Mouse (Mus musculus): ENCODE measurements around the gene Cux1. TPM values are rescaled to one million over a fixed set of nuclear protein-coding genes. Genes with fewer than 3 reads are reported as not detected.

Gene Cux1
- polyA plus RNA-seq, 1 experiment from 2014 or later: 114 TPM

DNA sequence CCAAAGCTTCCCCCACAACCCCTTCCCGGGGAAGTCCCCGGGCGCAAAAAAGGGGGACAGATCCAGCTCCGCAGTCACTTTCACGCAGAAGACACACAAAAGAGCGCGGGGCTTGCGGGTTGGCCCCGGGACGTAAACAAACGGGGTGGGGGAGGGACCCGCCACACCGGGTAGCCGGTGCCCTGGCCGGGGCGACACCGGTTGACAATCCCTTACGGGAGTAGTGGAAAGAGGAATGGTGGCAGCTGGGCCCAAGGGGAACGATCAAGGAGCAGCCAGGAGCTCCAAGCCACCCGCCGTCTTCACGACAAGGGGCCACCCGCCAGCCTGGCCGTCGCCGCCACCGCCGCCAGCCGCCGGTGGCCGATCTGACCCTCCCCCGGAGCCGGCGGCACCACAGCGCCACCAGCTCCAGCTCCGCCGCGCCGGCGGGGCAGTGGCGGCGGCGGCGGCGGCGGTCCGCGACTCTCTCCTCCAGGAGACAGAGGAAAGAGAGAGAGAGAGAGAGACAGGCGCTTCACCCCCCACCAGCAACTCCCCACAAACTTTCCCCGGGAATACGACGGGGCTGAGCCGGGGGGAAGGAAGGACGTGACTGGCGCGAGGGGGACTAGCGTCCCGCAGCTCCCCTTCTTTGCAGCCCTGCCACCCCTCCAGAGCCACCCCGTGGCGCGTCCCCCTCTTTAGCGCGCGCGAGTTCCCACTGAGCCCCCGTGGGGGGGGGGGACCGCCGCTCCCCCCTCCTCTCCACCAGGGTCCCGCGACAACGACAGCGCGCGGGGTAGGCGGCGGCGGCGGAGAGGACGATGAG is 1.1 kb downstream of the Cux1 start:
- WGBS: under 1% methylated on average over 52 of the region's 79 CpGs
- Histone ChIP-seq H3K27ac (peak overlapping the region; percentile 93), H3K27me3 (peaks cover 21% of the 10 kb centered on the region), H3K4me1 (peaks cover 45% of the 10 kb centered on the region), H3K9me3 (no peaks in the 10 kb centered on the region), H3K4me2 (peak overlapping the region; percentile 99), H3K4me3 (peak overlapping the region; percentile 99), H3K9ac (peak overlapping the region; percentile 96), H3K36me3 (no peaks in the 10 kb centered on the region)
- peak; percentile 25 for ATAC-seq (ENCODE audit: borderline replicate concordance, extremely low read depth, low FRiP score, low TSS enrichment)

DNA sequence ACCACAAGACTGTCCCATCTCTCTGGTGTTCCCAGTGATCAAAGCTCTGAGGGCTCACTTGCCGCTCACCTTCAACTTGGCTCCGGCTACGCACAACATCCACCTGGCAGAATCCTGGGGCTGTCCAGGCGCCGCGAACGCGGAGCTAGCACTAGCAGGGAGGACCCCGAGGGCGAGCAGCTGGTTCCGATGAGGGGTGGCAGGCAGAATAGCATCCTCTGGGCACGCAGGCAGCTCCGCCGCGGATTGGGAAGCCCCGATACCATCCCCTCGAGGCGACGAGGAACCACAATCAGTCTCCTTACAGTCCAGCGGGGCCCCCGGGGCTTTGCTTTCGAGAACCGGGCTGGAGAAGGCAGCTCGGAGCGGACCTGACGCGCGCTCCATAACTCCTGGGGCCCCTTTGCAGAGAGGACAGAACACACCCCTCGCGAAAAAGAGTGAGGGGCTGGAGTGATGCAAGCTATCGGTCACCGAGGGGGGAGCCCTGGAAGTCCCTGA is 1.9 kb downstream of the Cux1 start:
- ATAC-seq (ENCODE audit: borderline replicate concordance, extremely low read depth, low FRiP score, low TSS enrichment): no peak
- WGBS: 1% methylated on average over 32 of the region's 32 CpGs
- peaks cover 53% of the 10 kb centered on the region for H3K4me1 ChIP-seq

GRCm38 (mm10) chr5:136564613-136565299 is 2.5 kb downstream of the Cux1 start:
- 25% methylated on average over 11 of the region's 11 CpGs for WGBS
- Histone ChIP-seq H3K4me1 (peaks cover 58% of the 10 kb centered on the region), H3K9ac (peak overlapping the region; percentile 96), H3K4me2 (peak overlapping the region; percentile 99), H3K27me3 (peaks cover 8% of the 10 kb centered on the region; the same call in 1 of the 2 replicates), H3K27ac (peak overlapping the region; percentile 93), H3K4me3 (peak overlapping the region; percentile 99), H3K9me3 (no peaks in the 10 kb centered on the region), H3K36me3 (no peaks in the 10 kb centered on the region)
- ATAC-seq (ENCODE audit: borderline replicate concordance, extremely low read depth, low FRiP score, low TSS enrichment): no peak

More for the DNA sequence above, 1.9 kb downstream of the Cux1 start:
- H3K9ac ChIP-seq: peak overlapping the region; percentile 96
- H3K27me3 ChIP-seq: peaks cover 13% of the 10 kb centered on the region; the same call in 1 of the 2 replicates
- H3K4me3 ChIP-seq: peak overlapping the region; percentile 99
- H3K9me3 ChIP-seq: no peaks in the 10 kb centered on the region
- H3K27ac ChIP-seq: peak overlapping the region; percentile 93
- H3K36me3 ChIP-seq: no peaks in the 10 kb centered on the region
- H3K4me2 ChIP-seq: peak overlapping the region; percentile 99

- H3K36me3 ChIP-seq: no peaks in the 10 kb centered on the region
- ATAC-seq (ENCODE audit: borderline replicate concordance, extremely low read depth, low FRiP score, low TSS enrichment): no peak
- H3K27ac ChIP-seq: no peak overlapping the region
- 0 out of 2 replicates have a peak overlapping the region, but pooled peaks have one; percentile 13 for H3K9ac ChIP-seq
- peaks cover 4% of the 10 kb centered on the region; the same call in 1 of the 2 replicates for H3K27me3 ChIP-seq
- peaks cover 63% of the 10 kb centered on the region for H3K4me1 ChIP-seq
- H3K4me2 ChIP-seq: peak overlapping the region; percentile 99; the same call in 1 of the 2 replicates
- H3K4me3 ChIP-seq: 0 out of 2 replicates have a peak overlapping the region, but pooled peaks have one; percentile 7
- no peaks in the 10 kb centered on the region for H3K9me3 ChIP-seq
- WGBS: 44% methylated on average over 3 of the region's 3 CpGs
These were observed 3.3 kb downstream of the Cux1 start for GRCm38 (mm10) chr5:136563996-136564395.

DNA sequence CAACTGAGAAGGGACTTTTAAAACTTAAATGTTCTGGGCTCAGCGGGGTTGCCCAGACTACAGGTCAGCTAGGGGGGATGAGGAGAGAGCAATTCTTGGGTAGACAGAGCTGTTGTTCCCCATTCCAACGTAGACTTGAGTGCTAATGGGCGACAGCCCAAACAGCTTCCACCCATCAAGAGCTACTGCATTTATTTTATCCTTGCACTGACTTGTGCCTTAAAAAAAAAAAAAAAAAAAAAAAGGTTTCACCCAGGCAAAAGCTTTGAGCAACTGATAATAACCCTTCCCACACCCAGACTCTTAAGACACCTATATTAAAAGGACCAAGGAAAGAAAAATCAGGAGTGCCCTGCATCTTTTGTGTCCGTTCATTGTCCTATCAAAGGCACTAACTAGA is 4.2 kb downstream of the Cux1 start:
- H3K4me2 ChIP-seq: no peak overlapping the region
- no peak overlapping the region for H3K4me3 ChIP-seq
- no peak overlapping the region for H3K27ac ChIP-seq
- ATAC-seq (ENCODE audit: borderline replicate concordance, extremely low read depth, low FRiP score, low TSS enrichment): no peak
- H3K36me3 ChIP-seq: no peaks in the 10 kb centered on the region
- H3K27me3 ChIP-seq: no peaks in the 10 kb centered on the region
- WGBS: 55% methylated on average over 4 of the region's 4 CpGs
- H3K9me3 ChIP-seq: no peaks in the 10 kb centered on the region
- no peak overlapping the region for H3K9ac ChIP-seq
- H3K4me1 ChIP-seq: peaks cover 64% of the 10 kb centered on the region

GRCm38 (mm10) chr5:136562212-136562611 is 5.1 kb downstream of the Cux1 start:
- H3K27me3 ChIP-seq: no peaks in the 10 kb centered on the region
- no peak for ATAC-seq (ENCODE audit: borderline replicate concordance, extremely low read depth, low FRiP score, low TSS enrichment)
- H3K36me3 ChIP-seq: no peaks in the 10 kb centered on the region
- H3K4me3 ChIP-seq: no peak overlapping the region
- no peak overlapping the region for H3K4me2 ChIP-seq
- H3K4me1 ChIP-seq: peaks cover 69% of the 10 kb centered on the region
- H3K9ac ChIP-seq: no peak overlapping the region
- 53% methylated on average over 1 of the region's 1 CpGs for WGBS
- H3K9me3 ChIP-seq: no peaks in the 10 kb centered on the region
- no peak overlapping the region for H3K27ac ChIP-seq

- H3K36me3 ChIP-seq: no peaks in the 10 kb centered on the region
- peaks cover 75% of the 10 kb centered on the region for H3K4me1 ChIP-seq
- no peak overlapping the region for H3K4me3 ChIP-seq
- H3K27ac ChIP-seq: no peak overlapping the region
- H3K9ac ChIP-seq: no peak overlapping the region
- H3K9me3 ChIP-seq: no peaks in the 10 kb centered on the region
- WGBS: 88% methylated on average over 1 of the region's 1 CpGs
- no peak overlapping the region for H3K4me2 ChIP-seq
- H3K27me3 ChIP-seq: no peaks in the 10 kb centered on the region
- no peak for ATAC-seq (ENCODE audit: borderline replicate concordance, extremely low read depth, low FRiP score, low TSS enrichment)
These were observed 5.6 kb downstream of the Cux1 start for GRCm38 (mm10) chr5:136561641-136562040.

DNA sequence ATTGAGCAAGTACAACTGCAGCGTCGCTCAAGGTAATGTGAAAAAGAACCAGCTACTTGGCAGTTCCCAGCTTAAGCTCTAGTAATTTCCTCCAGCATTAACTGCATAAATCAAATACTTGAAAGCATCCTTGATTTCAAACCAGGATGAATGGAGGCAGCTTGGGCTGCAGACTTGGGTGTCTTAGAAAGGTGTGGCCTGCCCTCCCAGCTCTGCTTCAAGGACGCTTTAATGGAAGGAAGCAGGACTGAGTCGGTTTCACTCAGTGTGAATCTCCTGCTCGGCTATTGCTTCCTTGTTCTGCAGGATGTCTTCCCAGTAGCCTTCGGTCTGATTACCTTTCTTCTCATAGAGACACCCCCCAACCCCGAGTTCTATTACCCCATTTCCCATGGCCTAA is 6.6 kb downstream of the Cux1 start:
- 53% methylated on average over 7 of the region's 7 CpGs for WGBS
- ATAC-seq (ENCODE audit: borderline replicate concordance, extremely low read depth, low FRiP score, low TSS enrichment): no peak
- H3K4me1 ChIP-seq: peaks cover 84% of the 10 kb centered on the region

DNA sequence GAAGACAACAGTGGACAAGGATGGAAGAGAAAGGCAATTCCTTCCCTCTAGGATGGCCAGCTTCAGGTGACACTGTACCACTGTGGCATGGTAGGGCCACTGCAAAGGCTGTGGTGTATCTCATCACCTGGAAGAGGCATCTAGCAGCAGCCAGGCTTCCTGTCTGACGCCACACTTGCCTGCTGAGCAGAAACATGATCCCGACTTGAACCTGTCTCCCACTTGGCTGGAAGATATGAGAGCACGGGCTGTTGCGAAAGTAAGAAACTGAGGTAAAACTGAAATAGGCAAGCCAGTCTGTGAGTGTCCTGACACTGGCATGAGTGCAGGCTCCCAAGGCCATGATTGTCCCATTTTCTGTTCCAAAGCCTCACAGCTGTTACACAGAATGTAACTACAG is 9.8 kb downstream of the Cux1 start:
- Histone ChIP-seq H3K9me3 (no peaks in the 10 kb centered on the region), H3K4me2 (no peak overlapping the region), H3K36me3 (no peaks in the 10 kb centered on the region), H3K27ac (no peak overlapping the region), H3K4me3 (no peak overlapping the region), H3K27me3 (no peaks in the 10 kb centered on the region), H3K9ac (no peak overlapping the region), H3K4me1 (peaks cover 80% of the 10 kb centered on the region)
- no peak for ATAC-seq (ENCODE audit: borderline replicate concordance, extremely low read depth, low FRiP score, low TSS enrichment)
- WGBS: 63% methylated on average over 4 of the region's 4 CpGs

More for the DNA sequence above, 6.6 kb downstream of the Cux1 start:
- Histone ChIP-seq H3K9me3 (no peaks in the 10 kb centered on the region), H3K9ac (no peak overlapping the region), H3K36me3 (no peaks in the 10 kb centered on the region), H3K27ac (no peak overlapping the region), H3K4me2 (no peak overlapping the region), H3K27me3 (no peaks in the 10 kb centered on the region), H3K4me3 (no peak overlapping the region)

GRCm38 (mm10) chr5:136556328-136557262 is 10.7 kb downstream of the Cux1 start:
- no peak overlapping the region for H3K9ac ChIP-seq
- no peak overlapping the region for H3K4me2 ChIP-seq
- 73% methylated on average over 14 of the region's 14 CpGs for WGBS
- H3K27ac ChIP-seq: peak overlapping the region; percentile 71
- no peaks in the 10 kb centered on the region for H3K27me3 ChIP-seq
- no peak overlapping the region for H3K4me3 ChIP-seq
- H3K4me1 ChIP-seq: peaks cover 79% of the 10 kb centered on the region
- H3K9me3 ChIP-seq: no peaks in the 10 kb centered on the region
- H3K36me3 ChIP-seq: no peaks in the 10 kb centered on the region
- ATAC-seq (ENCODE audit: borderline replicate concordance, extremely low read depth, low FRiP score, low TSS enrichment): peak; percentile 21; the same call in 1 of the 2 replicates

- H3K4me3 ChIP-seq: no peak overlapping the region
- peak overlapping the region; percentile 71 for H3K27ac ChIP-seq
- H3K9me3 ChIP-seq: no peaks in the 10 kb centered on the region
- no peaks in the 10 kb centered on the region for H3K27me3 ChIP-seq
- no peaks in the 10 kb centered on the region for H3K36me3 ChIP-seq
- ATAC-seq (ENCODE audit: borderline replicate concordance, extremely low read depth, low FRiP score, low TSS enrichment): peak; percentile 78
- WGBS: 7% methylated on average over 5 of the region's 5 CpGs
- no peak overlapping the region for H3K9ac ChIP-seq
- peaks cover 81% of the 10 kb centered on the region for H3K4me1 ChIP-seq
- H3K4me2 ChIP-seq: no peak overlapping the region
These were observed 11.6 kb downstream of the Cux1 start for GRCm38 (mm10) chr5:136555703-136556102.

Measured in lung, embryonic 15.5 days (tissue).